Mouse (Mus musculus): ENCODE measurements around the gene Rad50. TPM values are rescaled to one million over a fixed set of nuclear protein-coding genes. Genes with fewer than 3 reads are reported as not detected.

The Rad50 gene
- total RNA-seq, 2 experiments from 2014 or later, result 8.0 to 8.6 TPM

GRCm38 (mm10) chr11:53633644-53634043 is 73.5 kb downstream of the Rad50 start:
- DNase-seq, result no peak

DNA sequence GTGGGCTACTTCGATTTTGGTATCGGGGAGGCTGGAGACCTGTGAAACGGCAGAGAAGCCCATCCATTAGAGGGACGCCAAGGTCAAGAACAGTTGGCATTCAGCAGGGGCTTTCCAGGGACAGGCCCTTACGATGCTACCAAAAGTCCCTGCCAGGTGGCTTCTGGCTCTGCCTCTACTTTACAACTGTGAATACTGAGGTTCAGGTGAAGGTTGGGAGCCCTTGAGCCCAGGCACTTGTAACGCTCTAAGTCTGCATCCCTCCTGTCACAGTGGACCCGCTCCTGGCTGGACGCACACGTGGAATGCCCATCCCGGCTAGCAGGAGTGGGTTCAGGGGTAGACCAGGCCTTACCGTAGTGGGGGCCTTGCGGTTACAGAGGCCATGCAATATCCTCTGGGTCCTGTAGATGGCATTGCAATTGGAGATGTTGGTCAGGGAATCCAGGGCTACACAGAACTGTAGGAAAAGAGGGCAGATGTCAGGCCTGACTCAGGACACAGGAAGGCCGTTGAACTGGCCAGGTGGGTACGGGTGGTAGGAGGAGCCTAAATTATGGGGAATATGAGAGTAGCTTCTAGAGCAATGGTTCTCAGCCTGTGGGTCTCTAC is 74.9 kb downstream of the Rad50 start:
- no peak for DNase-seq

- peak; percentile 67 to 87 for DNase-seq
Observed at GRCm38 (mm10) chr11:53627859-53628258, 79.3 kb downstream of the Rad50 start.

DNA sequence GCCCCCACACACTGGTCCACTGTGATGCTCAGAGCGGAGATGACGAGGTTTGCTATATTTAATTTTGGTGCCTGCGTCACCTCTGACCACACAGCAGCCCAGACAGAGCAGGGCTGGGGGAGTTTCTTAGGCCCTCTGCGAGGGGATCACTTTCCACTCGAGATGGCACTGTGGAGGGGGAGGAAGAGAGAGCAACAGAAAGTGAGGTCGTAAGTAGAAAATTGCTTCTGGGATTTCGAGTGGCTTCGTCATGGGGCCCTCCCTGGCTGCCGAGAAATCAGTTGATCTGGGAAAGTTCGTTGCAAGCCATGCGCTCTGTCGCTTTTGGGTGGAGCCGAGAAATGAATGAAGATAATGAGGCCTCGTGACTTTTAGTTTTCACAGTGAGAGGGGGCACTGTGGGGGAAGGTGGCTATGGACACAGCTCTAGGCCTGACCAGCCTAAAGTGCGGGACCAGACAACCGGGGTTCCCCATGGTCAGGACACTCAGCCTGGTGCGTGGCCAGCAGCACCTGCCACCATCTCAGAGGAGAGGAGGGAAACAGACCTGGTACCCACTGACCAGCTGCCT is 80.2 kb downstream of the Rad50 start:
- no peak for DNase-seq

- DNase-seq, result no peak
Observed at GRCm38 (mm10) chr11:53624124-53624523, 83.0 kb downstream of the Rad50 start.

DNA sequence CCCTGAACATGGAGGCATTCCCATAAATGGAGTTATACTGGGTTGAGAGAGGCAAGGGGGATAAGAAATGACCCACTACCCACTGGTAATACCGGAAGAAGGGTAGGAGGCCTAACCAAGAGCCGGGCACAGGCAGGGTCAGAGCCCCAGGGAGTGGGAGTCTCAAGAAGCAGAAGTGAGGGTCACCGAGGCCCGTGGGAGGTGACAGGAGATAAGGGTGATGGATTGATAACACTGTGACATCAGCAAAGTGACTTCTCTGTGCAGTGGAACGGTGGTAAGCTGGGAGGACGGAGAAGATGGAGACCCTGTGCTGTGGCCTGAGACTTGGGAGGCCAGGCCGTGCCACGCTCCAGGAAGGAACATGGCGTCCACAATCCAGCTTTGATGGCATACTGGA is 83.5 kb downstream of the Rad50 start:
- no peak for DNase-seq

GRCm38 (mm10) chr11:53622440-53622806 is 84.7 kb downstream of the Rad50 start:
- no peak for DNase-seq

DNA sequence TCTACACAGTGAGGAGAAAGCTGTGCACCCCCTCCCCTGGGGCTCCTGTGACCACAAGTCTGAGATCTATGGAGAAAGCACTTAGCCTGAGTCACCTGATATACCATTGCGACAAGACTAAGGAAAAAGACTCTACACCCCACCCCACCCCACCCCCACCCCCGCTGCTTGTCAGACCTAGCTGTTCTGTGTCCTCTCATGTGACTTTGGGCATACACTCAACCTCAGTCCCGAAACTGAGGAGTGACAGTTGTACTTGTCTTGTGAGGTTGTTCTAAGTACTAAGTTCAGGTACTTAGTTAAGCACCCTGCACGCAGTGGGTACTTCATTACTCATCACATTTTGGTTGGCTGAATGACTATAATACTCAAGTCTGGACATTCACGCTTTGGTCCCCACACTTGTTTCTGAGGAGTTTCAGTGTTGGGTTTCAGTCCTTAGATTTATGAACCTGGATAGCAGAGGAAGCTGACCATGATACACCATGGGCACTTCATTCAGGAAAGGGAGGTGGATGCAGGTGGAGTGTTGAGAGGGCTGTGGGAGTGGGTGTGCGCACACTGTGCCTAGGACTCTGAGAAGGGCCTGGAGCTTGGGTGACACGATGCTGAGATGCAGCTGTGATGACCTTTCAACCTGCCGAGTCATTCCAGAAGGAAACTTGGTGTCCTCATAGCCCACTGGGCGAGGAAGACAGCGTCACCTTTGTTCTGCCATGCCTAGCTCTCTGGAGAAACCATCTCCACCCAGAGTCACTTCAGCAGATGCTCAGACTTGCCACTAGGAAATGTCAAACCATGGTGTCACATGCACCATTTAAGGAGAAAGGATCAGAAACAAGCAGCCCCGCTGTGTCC is 85.3 kb downstream of the Rad50 start:
- no peak for DNase-seq

GRCm38 (mm10) chr11:53620094-53620493 is 87.0 kb downstream of the Rad50 start:
- DNase-seq, result no peak

DNA sequence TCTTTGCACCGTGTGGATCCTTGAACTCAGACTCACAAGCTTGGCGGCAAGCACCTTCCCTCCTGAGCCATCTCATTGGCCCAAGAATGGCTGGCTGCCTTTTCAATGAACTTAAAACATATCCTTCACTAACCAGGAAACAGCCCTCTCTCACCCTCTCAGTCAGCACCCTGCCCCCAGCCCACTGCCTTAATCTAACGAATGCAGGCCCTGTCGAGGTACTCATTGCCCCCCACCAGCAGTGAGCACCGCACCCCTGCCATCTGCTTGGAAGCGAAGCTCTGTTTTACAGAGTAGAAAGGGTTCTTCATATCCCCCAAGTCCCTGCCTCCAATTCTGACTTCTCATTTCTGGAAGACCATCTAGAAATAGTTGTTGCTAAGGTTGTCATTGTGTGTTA is 87.7 kb downstream of the Rad50 start:
- no peak for DNase-seq

- no peak for DNase-seq
Observed at GRCm38 (mm10) chr11:53618619-53619198, 88.4 kb downstream of the Rad50 start, which contains the start of gene Il4. TSS of gene Il4 (minus strand) at chr11:53618669.

- DNase-seq, result no peak
Observed at GRCm38 (mm10) chr11:53617562-53618109, 89.5 kb downstream of the Rad50 start.

- peak; percentile 7 to 33 for DNase-seq
Observed at GRCm38 (mm10) chr11:53616748-53617558, 90.2 kb downstream of the Rad50 start.

DNA sequence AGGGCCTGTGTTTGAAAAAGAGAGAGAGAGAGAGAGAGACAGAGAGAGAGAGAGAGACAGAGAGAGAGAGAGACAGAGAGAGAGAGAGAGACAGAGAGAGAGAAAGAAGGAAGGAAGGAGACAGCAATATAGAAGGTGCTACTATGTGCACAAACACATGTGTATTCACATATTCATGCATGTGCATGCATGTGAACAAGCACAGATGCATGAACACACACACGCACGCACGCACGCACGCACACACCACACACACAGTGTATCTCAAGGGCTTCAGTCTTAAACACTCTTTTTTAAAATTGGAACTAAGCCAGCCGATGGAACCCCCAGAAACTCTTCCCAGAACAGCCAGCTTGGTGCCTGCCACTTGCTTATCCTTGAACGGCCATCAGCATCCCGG is 91.5 kb downstream of the Rad50 start:
- no peak for DNase-seq

- DNase-seq, result no peak
Observed at GRCm38 (mm10) chr11:53615172-53615571, 91.9 kb downstream of the Rad50 start.

- no peak for DNase-seq
Observed at GRCm38 (mm10) chr11:53609672-53610071, 97.4 kb downstream of the Rad50 start.

DNA sequence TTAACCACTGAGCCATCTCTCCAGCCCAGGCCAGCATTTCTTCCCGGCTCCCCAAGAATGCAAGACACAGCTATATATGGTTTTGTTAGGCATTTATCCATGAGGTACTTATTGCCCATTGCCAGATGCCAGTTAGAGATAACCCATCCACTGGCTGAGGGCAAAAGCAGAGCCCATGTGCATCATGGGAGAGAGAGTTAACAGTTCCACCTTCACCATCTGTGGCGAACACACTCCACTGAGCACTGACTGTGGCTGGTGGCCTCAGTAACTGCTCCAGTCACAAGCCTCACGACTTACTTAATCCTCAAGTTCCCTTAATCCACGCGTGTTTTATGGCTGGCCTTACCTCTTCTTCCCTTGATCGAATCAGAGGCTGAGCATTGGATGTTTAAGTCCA is 97.9 kb downstream of the Rad50 start:
- DNase-seq, result no peak

- DNase-seq, result no peak
Observed at GRCm38 (mm10) chr11:53605609-53606008, 101.5 kb downstream of the Rad50 start.

GRCm38 (mm10) chr11:53604983-53605382 is 102.1 kb downstream of the Rad50 start:
- DNase-seq, result no peak

Data from heart, adult 18-20 months (tissue).